Mouse (Mus musculus): Measurements from ENCODE around the gene Stx1b.
"Not testable (repeated sequence)": the region's sequence is repeated elsewhere in the genome, so short reads cannot be mapped to it uniquely, and the experiment has no call there.

The Stx1b gene

GRCm38 (mm10) chr7:127776878-127777473, 47.4 kb downstream of the Stx1b start:
- peak; percentile 99 for DNase-seq (ENCODE audit: inconsistent ontology term)

GRCm38 (mm10) chr7:127776426-127776825, 47.9 kb downstream of the Stx1b start, which contains the start of gene Setd1a:
Gene Setd1a, plus strand, starts transcription at chr7:127776670.
- peak; percentile 95 for DNase-seq (ENCODE audit: inconsistent ontology term)

- DNase-seq (ENCODE audit: inconsistent ontology term): not testable (repeated sequence)
Observed at GRCm38 (mm10) chr7:127775837-127776236, 48.5 kb downstream of the Stx1b start.

- DNase-seq (ENCODE audit: inconsistent ontology term): peak; percentile 38
Observed at GRCm38 (mm10) chr7:127773664-127774384, 50.5 kb downstream of the Stx1b start.

- DNase-seq (ENCODE audit: inconsistent ontology term): no peak
Observed at GRCm38 (mm10) chr7:127772557-127772956, 51.8 kb downstream of the Stx1b start.

- DNase-seq (ENCODE audit: inconsistent ontology term): peak; percentile 23
Observed at GRCm38 (mm10) chr7:127772080-127772479, 52.3 kb downstream of the Stx1b start.

- no peak for DNase-seq (ENCODE audit: inconsistent ontology term)
Observed at GRCm38 (mm10) chr7:127771262-127771661, 53.1 kb downstream of the Stx1b start.

GRCm38 (mm10) chr7:127770039-127770905, 54.1 kb downstream of the Stx1b start:
- DNase-seq (ENCODE audit: inconsistent ontology term): peak; percentile 10

GRCm38 (mm10) chr7:127769651-127770038, 54.7 kb downstream of the Stx1b start, which contains the start of gene Orai3:
Gene Orai3, plus strand, starts transcription at chr7:127769815.
- peak; percentile 90 for DNase-seq (ENCODE audit: inconsistent ontology term)

GRCm38 (mm10) chr7:127768997-127769593, 55.3 kb downstream of the Stx1b start:
- peak; percentile 99 for DNase-seq (ENCODE audit: inconsistent ontology term)

- no peak for DNase-seq (ENCODE audit: inconsistent ontology term)
Observed at GRCm38 (mm10) chr7:127768346-127768996, 55.9 kb downstream of the Stx1b start.

- no peak for DNase-seq (ENCODE audit: inconsistent ontology term)
Observed at GRCm38 (mm10) chr7:127767671-127768345, 56.5 kb downstream of the Stx1b start.

- DNase-seq (ENCODE audit: inconsistent ontology term): no peak
Observed at GRCm38 (mm10) chr7:127766851-127767609, 57.3 kb downstream of the Stx1b start.

GRCm38 (mm10) chr7:127765756-127766155, 58.6 kb downstream of the Stx1b start:
- DNase-seq (ENCODE audit: inconsistent ontology term): no peak

- no peak for DNase-seq (ENCODE audit: inconsistent ontology term)
Observed at GRCm38 (mm10) chr7:127763642-127764041, 60.7 kb downstream of the Stx1b start.

- DNase-seq (ENCODE audit: inconsistent ontology term): peak; percentile 56
Observed at GRCm38 (mm10) chr7:127761026-127761425, 63.3 kb downstream of the Stx1b start.

GRCm38 (mm10) chr7:127760478-127760877, 63.9 kb downstream of the Stx1b start:
- DNase-seq (ENCODE audit: inconsistent ontology term): no peak

- DNase-seq (ENCODE audit: inconsistent ontology term): no peak
Observed at GRCm38 (mm10) chr7:127759716-127760115, 64.6 kb downstream of the Stx1b start.
